Mouse (Mus musculus): ENCODE measurements around the gene Crot. TPM values are rescaled to one million over a fixed set of nuclear protein-coding genes. Genes with fewer than 3 reads are reported as not detected.
"Not testable (repeated sequence)": the region's sequence is repeated elsewhere in the genome, so short reads cannot be mapped to it uniquely, and the experiment has no call there.

Crot gene
- polyA plus RNA-seq, 1 experiment from 2014 or later: 27.8 TPM

DNA sequence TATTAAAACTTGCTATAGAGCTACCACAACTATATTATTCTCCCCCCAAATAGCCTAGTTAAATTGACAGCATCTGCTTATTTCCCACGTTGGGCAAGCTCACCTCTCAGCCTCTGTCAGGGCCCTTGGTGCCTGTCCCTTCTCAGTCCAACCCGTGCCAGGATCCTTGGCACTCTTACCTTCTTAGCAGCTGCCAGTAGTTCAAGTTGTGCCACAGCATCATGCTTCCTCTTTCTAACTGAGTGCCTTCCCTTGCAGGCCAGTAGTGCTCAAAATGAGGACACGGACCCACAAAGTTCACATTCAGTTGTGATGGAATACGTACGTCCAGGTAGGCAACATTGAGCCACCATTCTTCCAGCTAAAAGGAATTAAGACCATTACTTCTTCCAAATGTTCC lies 9.2 kb downstream of the Crot start:
- Histone ChIP-seq H3K27ac (no peak overlapping the region), H3K4me1 (no peaks in the 10 kb centered on the region), H3K36me3 (replicated peaks) (peaks cover 29% of the 10 kb centered on the region), H3K27me3 (no peaks in the 10 kb centered on the region), H3K9me3 (no peaks in the 10 kb centered on the region), H3K9ac (no peak overlapping the region), H3K4me3 (replicated peaks) (no peak overlapping the region), H3K4me2 (no peak overlapping the region)
- 94% methylated on average over 5 of the region's 5 CpGs for WGBS
- ATAC-seq (ENCODE audit: low FRiP score): no peak

DNA sequence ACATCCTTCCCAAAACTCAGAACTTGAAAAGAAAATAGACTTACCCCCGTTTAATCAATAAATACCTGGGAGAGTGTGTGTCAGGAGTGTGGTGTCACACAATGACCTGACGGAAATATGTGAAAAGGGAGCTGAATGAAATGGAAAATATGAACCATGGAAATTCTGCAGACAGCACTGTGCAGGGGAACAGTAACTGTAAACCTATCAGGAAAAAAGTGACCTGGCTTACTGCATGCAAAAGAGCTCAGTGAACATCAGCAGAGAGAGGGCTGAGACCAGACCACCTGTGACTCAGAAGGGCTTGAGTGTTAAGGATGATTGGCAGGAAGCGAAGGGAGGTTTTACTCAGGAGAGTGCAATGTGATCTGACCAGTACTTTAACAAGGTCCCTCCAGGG lies 11.7 kb downstream of the Crot start:
- Histone ChIP-seq H3K9me3 (no peaks in the 10 kb centered on the region), H3K4me2 (no peak overlapping the region), H3K27ac (no peak overlapping the region), H3K36me3 (replicated peaks) (peaks cover 40% of the 10 kb centered on the region), H3K27me3 (no peaks in the 10 kb centered on the region), H3K4me3 (replicated peaks) (no peak overlapping the region), H3K4me1 (no peaks in the 10 kb centered on the region), H3K9ac (no peak overlapping the region)
- WGBS: 92% methylated on average over 3 of the region's 3 CpGs
- ATAC-seq (ENCODE audit: low FRiP score): no peak

DNA sequence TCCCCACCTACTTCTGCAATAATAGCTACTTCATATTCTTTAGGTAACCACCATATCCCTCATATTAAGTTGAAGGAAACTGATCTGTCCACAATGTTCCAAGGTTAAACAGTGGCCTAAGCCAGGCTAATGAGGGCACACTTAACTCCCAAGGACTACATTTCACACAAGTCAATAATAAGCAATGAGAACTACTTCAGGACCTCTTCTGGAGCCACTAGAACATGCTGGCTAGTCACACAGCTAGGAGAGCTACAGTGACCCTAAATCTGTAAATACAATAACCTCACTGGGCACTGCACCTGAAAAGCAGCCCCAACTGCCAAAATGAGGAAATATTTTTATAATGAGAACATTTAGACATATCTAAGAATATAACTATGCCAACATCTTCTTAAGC lies 22.4 kb downstream of the Crot start:
- ATAC-seq (ENCODE audit: low FRiP score): no peak
- Histone ChIP-seq H3K4me1 (no peaks in the 10 kb centered on the region), H3K9ac (no peak overlapping the region), H3K9me3 (no peaks in the 10 kb centered on the region), H3K4me3 (replicated peaks) (no peak overlapping the region), H3K4me2 (no peak overlapping the region), H3K36me3 (replicated peaks) (peaks cover 20% of the 10 kb centered on the region), H3K27me3 (no peaks in the 10 kb centered on the region), H3K27ac (no peak overlapping the region)

GRCm38 (mm10) chr5:8972355-8972754 lies 24.8 kb downstream of the Crot start:
- 50% methylated on average over 7 of the region's 7 CpGs for WGBS
- H3K27me3 ChIP-seq: no peaks in the 10 kb centered on the region
- no peaks in the 10 kb centered on the region for H3K4me1 ChIP-seq
- H3K9me3 ChIP-seq: no peaks in the 10 kb centered on the region
- no peak overlapping the region for H3K9ac ChIP-seq
- no peak overlapping the region for H3K4me2 ChIP-seq
- H3K4me3 ChIP-seq (replicated peaks): no peak overlapping the region
- peaks cover 34% of the 10 kb centered on the region for H3K36me3 ChIP-seq (replicated peaks)
- no peak for ATAC-seq (ENCODE audit: low FRiP score)
- no peak overlapping the region for H3K27ac ChIP-seq

- ATAC-seq (ENCODE audit: low FRiP score): no peak
- 92% methylated on average over 2 of the region's 2 CpGs for WGBS
- Histone ChIP-seq H3K9me3 (no peaks in the 10 kb centered on the region), H3K4me2 (no peak overlapping the region), H3K27me3 (no peaks in the 10 kb centered on the region), H3K36me3 (replicated peaks) (peaks cover 45% of the 10 kb centered on the region), H3K4me1 (no peaks in the 10 kb centered on the region), H3K4me3 (replicated peaks) (no peak overlapping the region), H3K27ac (no peak overlapping the region), H3K9ac (no peak overlapping the region)
Observed at GRCm38 (mm10) chr5:8970694-8971093, 26.4 kb downstream of the Crot start.

DNA sequence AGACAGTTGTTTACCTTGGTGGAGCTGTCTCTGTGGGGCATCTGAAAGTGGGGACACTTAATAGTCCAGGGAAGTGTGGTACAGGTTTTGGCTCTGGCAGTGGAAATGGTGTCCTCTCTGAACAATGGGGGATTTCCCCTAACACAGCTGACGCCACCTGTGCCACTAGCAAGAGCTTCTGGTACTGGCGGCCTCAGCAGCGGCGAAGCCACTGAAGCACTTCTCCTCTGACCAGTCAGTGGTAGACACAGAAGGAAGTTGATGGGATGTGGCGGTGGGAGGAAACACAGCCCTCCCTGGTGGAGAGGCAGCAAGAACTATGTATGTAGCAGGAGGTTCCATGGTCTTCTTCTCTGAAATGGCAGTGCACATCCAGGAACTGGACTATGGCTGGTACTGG lies 32.6 kb downstream of the Crot start:
- Histone ChIP-seq H3K4me1 (no peaks in the 10 kb centered on the region), H3K36me3 (replicated peaks) (peaks cover 43% of the 10 kb centered on the region), H3K9me3 (no peaks in the 10 kb centered on the region), H3K27me3 (no peaks in the 10 kb centered on the region), H3K9ac (no peak overlapping the region), H3K27ac (no peak overlapping the region), H3K4me2 (no peak overlapping the region), H3K4me3 (replicated peaks) (no peak overlapping the region)
- 94% methylated on average over 5 of the region's 5 CpGs for WGBS
- ATAC-seq (ENCODE audit: low FRiP score): no peak

- Histone ChIP-seq H3K36me3 (replicated peaks) (peaks cover 21% of the 10 kb centered on the region), H3K4me2 (no peak overlapping the region), H3K9me3 (no peaks in the 10 kb centered on the region), H3K4me1 (no peaks in the 10 kb centered on the region), H3K27ac (no peak overlapping the region), H3K4me3 (replicated peaks) (no peak overlapping the region), H3K27me3 (no peaks in the 10 kb centered on the region), H3K9ac (no peak overlapping the region)
- 82% methylated on average over 4 of the region's 4 CpGs for WGBS
- no peak for ATAC-seq (ENCODE audit: low FRiP score)
Observed at GRCm38 (mm10) chr5:8960534-8960933, 36.6 kb downstream of the Crot start.

GRCm38 (mm10) chr5:8955544-8955943 lies 41.6 kb downstream of the Crot start:
- 98% methylated on average over 3 of the region's 3 CpGs for WGBS
- Histone ChIP-seq H3K9ac (no peak overlapping the region), H3K9me3 (no peaks in the 10 kb centered on the region), H3K27ac (no peak overlapping the region), H3K4me2 (no peak overlapping the region), H3K4me1 (no peaks in the 10 kb centered on the region), H3K4me3 (replicated peaks) (no peak overlapping the region), H3K36me3 (replicated peaks) (no peaks in the 10 kb centered on the region), H3K27me3 (no peaks in the 10 kb centered on the region)
- ATAC-seq (ENCODE audit: low FRiP score): no peak

DNA sequence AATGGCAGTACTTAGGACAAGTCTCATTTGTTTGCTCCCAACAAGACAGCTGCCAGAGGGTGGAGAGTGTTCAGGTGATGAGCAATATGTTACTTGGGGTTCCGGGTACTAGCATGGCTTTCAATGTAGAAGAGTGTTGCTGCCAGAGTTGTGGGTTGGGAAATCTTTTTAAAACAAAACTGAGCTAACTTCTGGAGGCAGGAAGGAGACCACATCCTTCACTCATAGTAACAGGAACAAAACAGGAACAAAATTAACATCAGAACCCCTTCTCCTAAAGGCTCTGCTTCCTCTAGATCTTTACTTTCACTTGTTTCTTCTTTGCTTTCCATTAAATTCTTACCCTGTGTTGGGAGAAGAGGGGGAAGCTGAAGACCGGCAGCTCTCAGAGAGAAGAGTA lies 43.5 kb downstream of the Crot start:
- no peak overlapping the region for H3K9ac ChIP-seq
- H3K27ac ChIP-seq: no peak overlapping the region
- ATAC-seq (ENCODE audit: low FRiP score): no peak
- no peak overlapping the region for H3K4me3 ChIP-seq (replicated peaks)
- H3K4me2 ChIP-seq: no peak overlapping the region
- H3K27me3 ChIP-seq: no peaks in the 10 kb centered on the region
- H3K9me3 ChIP-seq: no peaks in the 10 kb centered on the region
- H3K36me3 ChIP-seq (replicated peaks): no peaks in the 10 kb centered on the region
- no peaks in the 10 kb centered on the region for H3K4me1 ChIP-seq
- 92% methylated on average over 2 of the region's 2 CpGs for WGBS

DNA sequence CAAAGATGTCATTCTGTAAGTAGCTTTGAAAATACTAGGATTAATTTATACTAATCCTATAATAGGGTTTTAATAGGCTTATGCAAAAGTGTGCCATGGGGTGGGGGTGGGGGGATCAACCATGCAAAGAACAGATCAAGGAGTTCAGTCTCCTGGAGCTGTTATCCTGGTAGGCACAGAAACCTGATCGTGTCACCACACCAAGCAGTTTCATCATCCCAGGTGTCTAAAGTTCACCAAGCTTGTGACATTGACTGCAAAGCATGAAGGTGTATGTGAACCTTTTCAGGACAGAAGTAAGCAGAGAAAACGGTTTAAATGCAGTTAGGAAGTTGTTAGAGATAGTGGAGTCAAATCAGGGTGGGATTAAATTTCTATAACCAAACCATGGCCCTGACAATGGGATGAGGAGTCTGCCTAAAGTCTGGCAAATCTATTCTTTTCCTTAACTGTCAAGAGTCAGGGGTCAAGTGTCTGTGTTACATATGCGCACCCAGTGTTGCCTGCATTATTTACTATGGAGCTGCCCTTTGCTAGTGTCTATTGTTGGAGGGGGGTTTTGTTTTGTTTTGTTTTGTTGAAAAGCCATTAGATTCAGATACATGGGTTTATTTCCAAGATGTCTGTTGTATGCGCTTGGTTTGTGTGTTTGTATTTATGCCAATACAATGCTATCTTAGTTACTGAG lies 49.6 kb downstream of the Crot start:
- Histone ChIP-seq H3K36me3 (replicated peaks) (no peaks in the 10 kb centered on the region), H3K27ac (no peak overlapping the region), H3K4me3 (replicated peaks) (no peak overlapping the region), H3K9me3 (no peaks in the 10 kb centered on the region), H3K4me1 (peaks cover 5% of the 10 kb centered on the region; the same call in 1 of the 2 replicates), H3K4me2 (no peak overlapping the region), H3K9ac (no peak overlapping the region), H3K27me3 (no peaks in the 10 kb centered on the region)
- 72% methylated on average over 4 of the region's 4 CpGs for WGBS
- ATAC-seq (ENCODE audit: low FRiP score): no peak

DNA sequence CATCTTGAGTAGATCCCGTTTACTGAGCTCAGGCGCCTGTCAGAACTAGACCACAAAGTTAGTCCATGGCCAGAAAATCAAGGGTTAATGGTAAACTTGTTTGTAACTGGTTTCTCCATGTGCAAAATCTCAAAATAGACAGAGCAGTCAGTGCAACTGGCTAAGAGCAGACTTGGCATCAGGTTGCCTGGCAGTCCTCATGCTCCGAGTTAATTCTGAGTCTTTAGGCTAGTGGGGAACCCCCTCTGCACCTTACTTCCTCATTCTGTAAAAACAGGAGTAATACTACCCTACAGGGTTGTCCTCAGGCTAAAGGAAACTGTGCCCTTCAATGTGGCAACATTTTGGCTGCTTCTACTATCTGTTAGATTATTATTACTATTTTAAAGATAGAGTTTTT lies 53.3 kb downstream of the Crot start:
- no peak overlapping the region for H3K9ac ChIP-seq
- H3K4me2 ChIP-seq: no peak overlapping the region
- no peak overlapping the region for H3K27ac ChIP-seq
- H3K4me1 ChIP-seq: peaks cover 5% of the 10 kb centered on the region; the same call in 1 of the 2 replicates
- H3K9me3 ChIP-seq: no peaks in the 10 kb centered on the region
- ATAC-seq (ENCODE audit: low FRiP score): no peak
- no peaks in the 10 kb centered on the region for H3K27me3 ChIP-seq
- H3K36me3 ChIP-seq (replicated peaks): no peaks in the 10 kb centered on the region
- H3K4me3 ChIP-seq (replicated peaks): no peak overlapping the region
- WGBS: 92% methylated on average over 3 of the region's 3 CpGs

- not testable (repeated sequence) for H3K4me3 ChIP-seq (replicated peaks); H3K4me1 ChIP-seq; H3K9ac ChIP-seq; H3K36me3 ChIP-seq (replicated peaks); H3K9me3 ChIP-seq; H3K4me2 ChIP-seq; ATAC-seq (ENCODE audit: low FRiP score); H3K27ac ChIP-seq; H3K27me3 ChIP-seq
- no CpG with 5 or more reads among the region's 1 CpGs for WGBS
Observed at GRCm38 (mm10) chr5:8941266-8941665, 55.9 kb downstream of the Crot start.

GRCm38 (mm10) chr5:8937965-8938364 lies 59.2 kb downstream of the Crot start:
- Histone ChIP-seq H3K4me1 (no peaks in the 10 kb centered on the region), H3K4me3 (replicated peaks) (no peak overlapping the region), H3K9ac (no peak overlapping the region), H3K4me2 (no peak overlapping the region), H3K27me3 (no peaks in the 10 kb centered on the region), H3K9me3 (no peaks in the 10 kb centered on the region), H3K36me3 (replicated peaks) (no peaks in the 10 kb centered on the region), H3K27ac (no peak overlapping the region)
- ATAC-seq (ENCODE audit: low FRiP score): no peak
- 90% methylated on average over 7 of the region's 7 CpGs for WGBS

Measured in forebrain, embryonic 12.5 days (tissue).